Comparison of ENCODE assay signal across 15 mouse cellular contexts in the genomic region with DNA sequence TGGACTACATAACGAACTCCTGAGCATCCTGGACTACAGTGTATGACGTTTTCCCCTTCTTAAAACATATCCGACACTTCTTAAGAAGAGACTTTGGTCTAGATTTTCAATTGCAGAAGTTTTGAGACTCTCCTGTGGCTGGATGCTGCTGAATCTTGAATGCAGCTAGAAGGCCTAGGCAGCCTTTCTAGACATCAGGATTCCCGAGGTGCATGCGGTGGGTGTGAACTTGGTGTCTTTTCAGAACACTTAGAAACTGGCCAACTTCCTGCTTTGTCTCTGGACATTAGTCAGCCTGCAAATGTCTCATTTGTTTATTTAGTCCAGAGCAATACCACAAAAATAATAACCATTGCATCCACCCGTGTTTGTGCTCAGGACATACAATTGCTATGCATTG.
"Had no signal": no experiment of that assay in that cellular context is flagged by ENCODE, and none has a peak within 500 bp of the region (broad histone marks: within the 10 kb centered on the region; RNA-seq: fewer than 3 reads in every experiment).

No protein-coding gene starts in this region.

- H3K4me1 ChIP-seq: lung, embryonic 15.5 days; midbrain, embryonic 13.5 days; midbrain, embryonic 15.5 days; neural tube, embryonic 12.5 days; stomach, embryonic 15.5 days had no signal

- H3K27me3 ChIP-seq: lung, embryonic 15.5 days; midbrain, embryonic 13.5 days; midbrain, embryonic 15.5 days; neural tube, embryonic 12.5 days; stomach, embryonic 15.5 days had no signal

- H3K9me3 ChIP-seq: lung, embryonic 15.5 days; midbrain, embryonic 13.5 days; midbrain, embryonic 15.5 days; neural tube, embryonic 12.5 days; stomach, embryonic 15.5 days had no signal

- H3K36me3 ChIP-seq: lung, embryonic 15.5 days; midbrain, embryonic 13.5 days; midbrain, embryonic 15.5 days; neural tube, embryonic 12.5 days; stomach, embryonic 15.5 days had no signal

- H3K9ac ChIP-seq: liver, postnatal 0 days; lung, embryonic 15.5 days; midbrain, embryonic 13.5 days; midbrain, embryonic 15.5 days; neural tube, embryonic 12.5 days; stomach, embryonic 15.5 days had no signal

- H3K27ac ChIP-seq: lung, embryonic 15.5 days; macrophage; midbrain, embryonic 13.5 days; midbrain, embryonic 15.5 days; neural tube, embryonic 12.5 days; stomach, embryonic 15.5 days; stomach, postnatal 0 days had no signal

- DNase-seq: liver, postnatal 0 days; lung, adult 2 months; lung, postnatal 14 days; lung, postnatal 36 days; right cerebral cortex, postnatal 14 days; thymus, adult 2 months; thymus, postnatal 36 days had no signal

- H3K4me3 ChIP-seq: lung, embryonic 15.5 days; megakaryocyte, embryonic 14.5 days; midbrain, embryonic 13.5 days; midbrain, embryonic 15.5 days; neural tube, embryonic 12.5 days; stomach, embryonic 15.5 days had no signal
